Mouse (Mus musculus) right cerebral cortex, postnatal 14 days (tissue): ENCODE results near the gene She.

Source experiments
- DNase-seq: peaks from one replicate; pipeline ENCODE4 v3.0.0; 2022

She gene

DNA sequence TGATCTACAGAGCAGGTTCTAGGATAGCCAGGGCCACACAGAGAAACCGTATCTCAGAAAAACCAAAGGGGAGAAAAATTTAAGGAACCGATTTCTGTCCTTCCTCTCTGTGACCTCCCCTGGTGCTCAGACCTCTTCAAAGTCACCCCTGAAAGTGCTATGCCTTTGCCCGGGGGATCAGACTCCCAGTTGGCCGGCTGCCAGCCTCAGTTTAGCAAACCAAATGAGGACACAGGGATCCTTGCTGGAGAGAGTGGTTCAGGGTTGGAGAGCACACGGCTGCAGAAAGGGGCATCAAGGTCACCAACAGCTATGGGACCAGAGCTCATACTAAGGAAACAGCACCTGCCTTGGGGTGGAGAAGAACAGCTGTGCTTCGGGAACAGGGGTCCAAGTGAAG, 33.9 kb downstream of the She start:
- DNase-seq: no peak

DNA sequence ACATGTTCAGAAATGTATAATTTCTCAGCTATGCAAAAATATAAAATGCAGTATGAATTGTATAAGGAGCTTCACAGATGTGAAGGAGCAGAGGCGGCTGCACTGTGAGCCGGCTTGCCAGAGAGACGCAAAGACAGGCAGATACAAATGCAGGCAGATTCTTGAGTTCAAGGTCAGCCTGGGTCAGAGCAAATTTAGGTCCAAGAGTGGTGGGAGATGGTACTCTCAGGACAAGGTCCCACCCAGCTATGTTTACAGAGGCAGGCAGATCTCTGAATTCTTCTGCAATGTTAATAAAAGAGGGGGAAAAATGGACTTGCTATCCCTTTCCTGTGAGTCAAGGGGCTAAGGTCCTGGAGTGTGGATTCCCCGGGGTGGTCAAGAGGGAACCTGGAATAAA, 34.6 kb downstream of the She start:
- DNase-seq: no peak

GRCm38 (mm10) chr3:89867651-89868050, 36.5 kb downstream of the She start:
- no peak for DNase-seq

- DNase-seq: peak; percentile 20
These were observed 37.2 kb downstream of the She start for GRCm38 (mm10) chr3:89868357-89868756.

- DNase-seq: no peak
These were observed 37.8 kb downstream of the She start for GRCm38 (mm10) chr3:89868956-89869355.

DNA sequence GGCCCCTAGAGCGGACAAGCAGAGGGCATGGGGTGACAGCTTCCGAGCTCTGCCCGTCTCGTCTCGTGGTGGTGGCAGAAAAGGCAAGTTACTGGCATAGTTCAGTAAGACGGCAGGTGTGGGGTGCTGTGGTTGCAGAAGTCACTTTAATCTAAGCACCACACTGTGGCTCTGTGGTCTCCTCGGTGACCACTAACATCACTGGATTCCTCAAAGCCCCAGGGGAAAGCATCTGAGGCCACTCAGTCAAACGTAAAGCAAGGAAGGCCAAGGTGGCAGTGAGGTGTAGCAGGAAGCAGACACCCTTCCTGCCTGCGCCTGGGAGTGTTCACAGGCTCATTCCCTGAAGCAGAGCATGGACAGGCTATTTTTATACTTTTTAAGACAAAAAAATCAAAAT, 38.4 kb downstream of the She start:
- no peak for DNase-seq

- DNase-seq: no peak
These were observed 39.5 kb downstream of the She start for GRCm38 (mm10) chr3:89870472-89871271.

DNA sequence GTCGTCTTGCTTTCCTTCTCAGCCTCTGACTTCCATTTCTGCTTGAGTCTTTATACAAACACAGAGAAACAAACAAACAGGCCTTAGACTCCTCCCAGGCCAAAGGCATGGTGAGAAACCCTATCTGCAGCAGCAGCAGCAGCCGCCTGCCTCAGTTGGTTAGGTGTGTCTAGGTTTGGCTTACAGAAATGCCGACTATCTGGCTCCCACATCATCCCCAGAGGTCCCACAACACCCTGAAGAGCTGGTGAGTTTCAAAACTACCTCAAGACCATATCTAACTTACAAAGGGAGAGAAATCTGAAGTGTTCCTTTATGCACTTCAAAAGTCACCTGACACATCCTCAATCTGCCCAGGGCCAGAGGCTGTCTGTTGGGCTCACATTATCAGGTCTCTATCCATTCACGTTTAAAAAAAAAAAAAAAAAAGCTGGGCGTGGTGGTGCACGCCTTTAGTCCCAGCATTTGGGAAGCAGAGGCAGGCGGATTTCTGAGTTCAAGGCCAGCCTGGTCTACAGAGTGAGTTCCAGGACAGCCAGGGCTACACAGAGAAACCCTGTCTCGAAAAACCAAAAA, 40.3 kb downstream of the She start:
- DNase-seq: no peak

- DNase-seq: no peak
These were observed 41.0 kb downstream of the She start for GRCm38 (mm10) chr3:89872209-89872608.

DNA sequence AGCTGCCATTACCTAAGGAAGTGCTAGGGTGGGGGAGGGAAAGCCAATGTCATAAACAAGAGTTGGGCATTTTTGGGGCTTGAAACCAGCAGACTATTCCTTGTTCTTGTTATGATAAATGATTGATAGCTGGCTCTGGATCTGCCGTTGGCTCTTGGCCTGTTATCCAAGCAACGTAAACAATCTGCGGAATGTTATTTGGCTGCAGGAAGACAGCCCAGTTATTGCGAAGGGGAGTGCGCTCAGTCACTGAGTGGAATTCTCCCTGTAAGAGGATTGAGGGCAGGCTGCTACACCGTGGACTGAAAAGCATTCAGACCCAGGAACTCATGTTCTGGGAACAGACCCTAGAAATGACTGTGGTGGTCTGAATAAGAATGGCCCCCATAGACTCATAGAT, 41.5 kb downstream of the She start:
- no peak for DNase-seq

- no peak for DNase-seq
These were observed 42.9 kb downstream of the She start for GRCm38 (mm10) chr3:89874076-89874475.

DNA sequence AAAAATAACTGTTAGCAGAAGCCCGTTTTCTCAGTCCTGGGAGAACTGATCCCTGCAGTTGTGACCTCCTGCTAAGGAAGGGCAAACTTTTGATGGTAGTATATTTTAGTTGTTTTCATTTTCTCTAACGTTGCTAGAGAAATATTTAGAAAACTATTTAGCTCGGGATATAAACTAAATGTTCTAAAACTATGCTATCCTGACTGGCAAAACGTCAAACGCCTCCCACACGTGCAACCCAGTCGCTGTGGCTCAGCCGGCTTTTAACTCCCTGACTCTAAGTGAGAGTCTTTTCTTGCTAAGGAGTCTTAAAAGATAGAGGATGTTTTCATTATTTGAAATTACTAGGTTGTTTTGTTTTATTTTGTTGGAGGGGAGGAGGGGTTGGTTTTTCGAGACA, 43.9 kb downstream of the She start:
- no peak for DNase-seq

GRCm38 (mm10) chr3:89875781-89876180, 44.6 kb downstream of the She start:
- no peak for DNase-seq

DNA sequence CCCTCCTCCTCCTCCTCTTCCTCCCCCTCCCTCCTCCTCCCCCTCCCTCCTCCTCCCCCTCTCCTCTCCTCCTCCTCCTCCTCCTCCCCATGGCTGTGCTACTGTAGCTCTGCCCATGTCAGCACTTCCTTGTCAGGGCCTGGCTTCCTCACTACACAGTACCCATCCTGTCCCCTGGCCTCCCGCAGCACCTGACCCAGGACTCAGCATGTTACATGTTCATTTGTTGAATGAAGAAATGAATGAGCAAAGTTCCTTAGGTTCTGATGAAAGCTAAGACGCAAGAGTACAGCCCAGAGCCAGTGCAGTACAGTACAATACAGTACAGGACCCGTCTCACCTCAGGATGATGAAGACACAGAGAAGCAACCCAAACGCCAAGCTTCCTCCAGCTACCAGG, 45.3 kb downstream of the She start:
- no peak for DNase-seq

- no peak for DNase-seq
These were observed 46.0 kb downstream of the She start for GRCm38 (mm10) chr3:89877129-89877528.

GRCm38 (mm10) chr3:89878456-89878855, 47.3 kb downstream of the She start:
- DNase-seq: no peak

DNA sequence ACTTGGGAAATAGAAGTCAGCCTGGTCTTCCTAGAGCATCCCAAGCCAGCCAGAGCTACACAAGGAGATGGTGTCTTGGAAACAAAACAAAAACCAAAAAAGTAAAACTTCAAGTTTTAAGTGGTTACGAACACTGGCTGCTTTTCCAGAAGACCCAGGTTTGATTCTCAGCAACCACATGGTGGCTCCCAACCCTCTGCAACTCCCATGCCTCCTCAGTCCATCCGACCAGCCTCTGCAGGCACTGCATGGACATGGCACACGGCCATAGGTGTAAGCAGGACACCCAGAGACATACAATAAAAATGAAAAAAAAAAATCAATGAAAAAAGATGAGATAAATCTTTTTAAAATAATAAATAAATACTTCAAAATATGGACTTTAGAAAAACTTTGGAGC, 48.2 kb downstream of the She start:
- no peak for DNase-seq

DNA sequence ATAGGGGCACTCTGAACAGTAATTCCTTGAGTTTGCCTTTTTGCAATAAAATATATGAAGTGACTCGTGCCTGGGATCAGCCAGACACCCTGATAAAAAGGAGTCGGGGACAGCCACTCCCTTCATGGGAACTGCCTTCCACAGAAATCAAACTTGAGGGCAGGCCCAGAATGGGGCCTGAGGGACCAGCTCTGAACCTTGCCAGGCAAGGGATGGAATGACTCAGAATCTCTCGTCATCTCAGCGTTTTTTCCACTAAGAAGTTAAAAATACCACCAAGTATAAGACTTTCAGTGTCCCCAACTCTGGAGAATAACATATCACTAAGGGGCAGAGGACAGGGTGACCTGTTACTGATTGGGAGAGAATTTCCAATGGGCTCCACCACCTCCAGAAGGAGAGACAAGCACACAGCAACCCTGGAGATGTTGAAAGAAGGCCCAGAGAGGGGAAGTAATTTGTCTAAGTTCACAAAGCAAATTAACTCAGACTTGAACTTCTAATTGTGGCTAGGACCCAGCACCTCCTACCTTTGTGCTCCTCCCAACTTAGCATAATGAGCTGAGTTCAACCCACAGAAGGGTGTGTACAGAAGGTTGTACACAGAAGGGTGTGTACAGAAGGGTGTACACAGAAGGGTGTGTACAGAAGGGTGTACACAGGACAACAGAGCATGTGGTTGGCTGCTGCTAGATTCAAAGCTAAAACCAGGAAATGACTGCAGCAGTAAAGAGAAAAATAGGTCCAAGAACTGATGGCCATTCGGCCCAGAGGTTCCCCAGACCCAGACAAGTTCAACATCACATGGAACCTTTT, 49.1 kb downstream of the She start:
- DNase-seq: no peak

DNA sequence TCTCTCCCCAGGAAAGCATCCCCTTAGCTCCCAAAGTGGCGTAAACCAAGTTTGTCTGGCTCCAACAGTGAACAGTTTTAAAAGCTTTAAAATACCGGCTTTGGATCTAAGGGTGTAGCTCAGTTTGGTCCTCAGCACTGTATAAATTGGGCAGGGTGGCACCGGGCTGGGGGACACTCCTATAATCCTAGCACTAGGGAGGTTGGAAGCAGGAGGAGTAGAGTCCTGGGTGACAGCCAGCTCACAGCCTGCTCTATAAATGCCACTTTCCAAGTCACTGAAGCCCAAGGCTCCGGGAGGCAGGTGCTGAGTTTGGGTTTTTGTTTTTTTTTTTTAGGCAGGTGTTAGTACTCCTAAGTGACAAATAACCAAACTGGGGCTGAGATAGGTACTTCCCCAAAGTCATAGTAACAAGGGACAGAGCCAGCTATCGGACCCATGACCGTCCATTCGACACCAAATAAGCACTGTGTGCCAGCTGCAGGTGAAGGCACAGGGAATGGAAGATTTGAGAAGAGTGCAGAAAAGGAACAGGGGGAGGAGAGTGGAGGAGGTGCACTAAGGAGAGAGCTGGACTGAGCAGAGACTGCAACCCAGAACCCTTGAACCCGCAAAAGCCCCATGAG, 51.5 kb downstream of the She start:
- no peak for DNase-seq

DNA sequence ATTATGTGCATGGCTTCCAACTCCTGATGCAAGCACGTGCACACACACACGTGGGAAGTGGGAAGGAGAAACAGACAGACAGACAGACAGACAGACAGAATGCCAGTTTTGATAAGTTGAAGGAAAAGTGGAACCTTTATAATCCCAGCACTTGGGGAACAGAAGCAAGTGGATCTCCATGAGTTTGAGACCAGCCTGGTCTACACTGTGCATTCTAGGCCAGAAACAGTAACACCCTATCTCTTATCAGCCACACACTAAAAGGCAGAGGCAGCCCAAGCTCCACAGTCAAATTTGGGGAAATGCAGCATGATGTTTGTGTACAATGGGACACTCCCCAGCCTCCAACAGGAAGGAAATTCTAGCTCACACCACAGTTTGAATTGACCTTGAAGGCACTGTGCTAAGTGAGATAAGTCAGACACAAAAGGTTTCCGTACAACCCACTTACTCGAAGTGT, 52.4 kb downstream of the She start:
- no peak for DNase-seq

DNA sequence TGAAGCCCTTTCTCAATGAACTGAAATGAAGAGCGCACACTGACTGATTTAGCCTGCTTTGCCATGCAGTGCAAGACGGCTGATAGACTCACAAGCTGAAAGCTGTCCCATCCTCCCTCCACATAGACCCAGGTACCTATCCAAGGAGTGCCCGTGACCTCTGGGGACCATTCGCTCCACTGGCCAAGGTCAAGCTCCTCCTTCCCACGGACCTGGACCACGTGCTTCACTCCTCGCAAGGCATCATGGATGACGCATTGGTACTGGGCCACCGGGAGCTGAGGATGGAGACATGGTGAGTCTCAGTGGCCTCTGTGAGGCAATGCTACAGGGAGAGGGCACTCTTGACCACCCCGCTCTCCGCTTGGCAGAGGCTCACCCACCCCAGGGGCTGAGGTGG, 54.6 kb downstream of the She start:
- DNase-seq: no peak

DNA sequence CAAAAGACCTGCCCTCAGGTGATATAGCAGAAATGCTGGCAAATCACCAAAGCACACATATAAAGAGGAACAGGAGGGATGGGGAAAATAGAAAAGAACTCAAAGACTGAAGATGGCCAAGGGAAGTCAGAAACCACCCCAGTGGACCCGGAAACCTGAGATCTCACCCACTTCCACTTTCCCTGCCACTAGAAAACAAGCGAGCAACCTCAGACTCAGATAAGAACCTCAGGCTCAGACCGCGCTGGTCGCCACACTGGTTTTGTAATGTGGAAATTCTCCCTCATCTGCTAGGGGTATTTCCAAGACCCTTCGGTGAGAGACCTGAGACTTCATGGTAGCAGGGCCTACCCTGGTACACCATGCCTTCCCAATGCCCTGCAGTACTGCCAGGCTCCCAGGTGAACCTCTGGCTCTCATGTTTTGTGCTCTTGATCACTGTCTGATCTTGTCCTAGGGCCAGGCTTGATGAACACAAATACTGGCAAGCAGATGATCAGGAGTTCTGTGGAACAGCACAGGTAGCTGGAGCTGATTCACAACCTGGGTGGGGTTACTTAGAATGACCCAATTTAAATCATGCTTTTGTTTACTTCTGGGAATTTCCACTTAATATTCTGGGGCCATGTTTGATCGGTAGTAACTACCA, 56.5 kb downstream of the She start:
- no peak for DNase-seq
